Mouse (Mus musculus): ENCODE results near the gene Dimt1. TPM values are rescaled to one million over a fixed set of nuclear protein-coding genes. Genes with fewer than 3 reads are reported as not detected.

The Dimt1 gene
- polyA plus RNA-seq, 2 experiments = 36.8 to 50.5 TPM

GRCm38 (mm10) chr13:106945518-106945917 is 1.4 kb upstream of the Dimt1 start:
- H3K27ac ChIP-seq (replicated peaks; ENCODE audit: low read depth, low read length) = no peak overlapping the region
- no peak overlapping the region for H3K4me2 ChIP-seq (replicated peaks; ENCODE audit: low read depth, low read length, severe bottlenecking)
- no peak for TF ChIP-seq POLR2A (IDR thresholded peaks at IDR 0.05; ENCODE audit: borderline replicate concordance, extremely low read depth, insufficient read depth, insufficient read length)
- peaks cover 13% of the 10 kb centered on the region for H3K36me3 ChIP-seq (ENCODE audit: control insufficient read depth, insufficient read depth, low read length)
- no peak for ATAC-seq (ENCODE audit: low FRiP score, low read depth)
- no peak overlapping the region for H3K9ac ChIP-seq (ENCODE audit: low read depth, low read length, severe bottlenecking)
- peaks cover 5% of the 10 kb centered on the region for H3K4me1 ChIP-seq (ENCODE audit: control insufficient read depth, insufficient read depth, low read length)
- DNase-seq (ENCODE audit: low spot score) = no peak
- H3K9me3 ChIP-seq (ENCODE audit: control insufficient read depth, low read length) = no peaks in the 10 kb centered on the region
- 72% methylated on average over 9 of the region's 9 CpGs for WGBS
- H3K4me3 ChIP-seq (replicated peaks; ENCODE audit: low read length) = no peak overlapping the region
- H3K27me3 ChIP-seq (ENCODE audit: control insufficient read depth, insufficient read depth, low read length) = no peaks in the 10 kb centered on the region

- peak overlapping the region; percentile 89 for H3K9ac ChIP-seq (ENCODE audit: low read depth, low read length, severe bottlenecking)
- peak overlapping the region; percentile 88 for H3K4me3 ChIP-seq (replicated peaks; ENCODE audit: low read length)
- H3K9me3 ChIP-seq (ENCODE audit: control insufficient read depth, low read length) = no peaks in the 10 kb centered on the region
- DNase-seq (ENCODE audit: low spot score) (no peak), ATAC-seq (ENCODE audit: low FRiP score, low read depth) (no peak)
- H3K27ac ChIP-seq (replicated peaks; ENCODE audit: low read depth, low read length) = no peak overlapping the region
- H3K27me3 ChIP-seq (ENCODE audit: control insufficient read depth, insufficient read depth, low read length) = no peaks in the 10 kb centered on the region
- TF ChIP-seq POLR2A (IDR thresholded peaks at IDR 0.05; ENCODE audit: borderline replicate concordance, extremely low read depth, insufficient read depth, insufficient read length) = no peak
- H3K4me2 ChIP-seq (replicated peaks; ENCODE audit: low read depth, low read length, severe bottlenecking) = peak overlapping the region; percentile 45
- H3K4me1 ChIP-seq (ENCODE audit: control insufficient read depth, insufficient read depth, low read length) = peaks cover 5% of the 10 kb centered on the region
- peaks cover 32% of the 10 kb centered on the region for H3K36me3 ChIP-seq (ENCODE audit: control insufficient read depth, insufficient read depth, low read length)
- WGBS = 8% methylated on average over 6 of the region's 6 CpGs
These were observed 656 bp downstream of the Dimt1 start for GRCm38 (mm10) chr13:106947583-106947982.

GRCm38 (mm10) chr13:106954880-106955279 is 8.0 kb downstream of the Dimt1 start:
- Histone ChIP-seq H3K36me3 (ENCODE audit: control insufficient read depth, insufficient read depth, low read length) (peaks cover 66% of the 10 kb centered on the region), H3K9me3 (ENCODE audit: control insufficient read depth, low read length) (no peaks in the 10 kb centered on the region), H3K4me3 (replicated peaks; ENCODE audit: low read length) (no peak overlapping the region), H3K9ac (ENCODE audit: low read depth, low read length, severe bottlenecking) (no peak overlapping the region), H3K27ac (replicated peaks; ENCODE audit: low read depth, low read length) (no peak overlapping the region), H3K4me2 (replicated peaks; ENCODE audit: low read depth, low read length, severe bottlenecking) (no peak overlapping the region), H3K4me1 (ENCODE audit: control insufficient read depth, insufficient read depth, low read length) (no peaks in the 10 kb centered on the region), H3K27me3 (ENCODE audit: control insufficient read depth, insufficient read depth, low read length) (no peaks in the 10 kb centered on the region)
- DNase-seq (ENCODE audit: low spot score) (no peak), ATAC-seq (ENCODE audit: low FRiP score, low read depth) (no peak)
- TF ChIP-seq POLR2A (IDR thresholded peaks at IDR 0.05; ENCODE audit: borderline replicate concordance, extremely low read depth, insufficient read depth, insufficient read length) = no peak
- 91% methylated on average over 3 of the region's 3 CpGs for WGBS

GRCm38 (mm10) chr13:106957554-106957953 is 10.6 kb downstream of the Dimt1 start:
- Histone ChIP-seq H3K9me3 (ENCODE audit: control insufficient read depth, low read length) (no peaks in the 10 kb centered on the region), H3K27me3 (ENCODE audit: control insufficient read depth, insufficient read depth, low read length) (no peaks in the 10 kb centered on the region), H3K4me1 (ENCODE audit: control insufficient read depth, insufficient read depth, low read length) (no peaks in the 10 kb centered on the region), H3K9ac (ENCODE audit: low read depth, low read length, severe bottlenecking) (no peak overlapping the region), H3K4me2 (replicated peaks; ENCODE audit: low read depth, low read length, severe bottlenecking) (no peak overlapping the region), H3K27ac (replicated peaks; ENCODE audit: low read depth, low read length) (no peak overlapping the region), H3K4me3 (replicated peaks; ENCODE audit: low read length) (no peak overlapping the region), H3K36me3 (ENCODE audit: control insufficient read depth, insufficient read depth, low read length) (peaks cover 60% of the 10 kb centered on the region)
- WGBS = 84% methylated on average over 4 of the region's 4 CpGs
- TF ChIP-seq POLR2A (IDR thresholded peaks at IDR 0.05; ENCODE audit: borderline replicate concordance, extremely low read depth, insufficient read depth, insufficient read length) = no peak
- no peak for DNase-seq (ENCODE audit: low spot score)
- no peak for ATAC-seq (ENCODE audit: low FRiP score, low read depth)

- no peaks in the 10 kb centered on the region for H3K9me3 ChIP-seq (ENCODE audit: control insufficient read depth, low read length)
- H3K27me3 ChIP-seq (ENCODE audit: control insufficient read depth, insufficient read depth, low read length) = no peaks in the 10 kb centered on the region
- DNase-seq (ENCODE audit: low spot score) = no peak
- H3K4me3 ChIP-seq (replicated peaks; ENCODE audit: low read length) = no peak overlapping the region
- 89% methylated on average over 3 of the region's 3 CpGs for WGBS
- no peak for ATAC-seq (ENCODE audit: low FRiP score, low read depth)
- no peaks in the 10 kb centered on the region for H3K4me1 ChIP-seq (ENCODE audit: control insufficient read depth, insufficient read depth, low read length)
- H3K36me3 ChIP-seq (ENCODE audit: control insufficient read depth, insufficient read depth, low read length) = peaks cover 67% of the 10 kb centered on the region
- no peak for TF ChIP-seq POLR2A (IDR thresholded peaks at IDR 0.05; ENCODE audit: borderline replicate concordance, extremely low read depth, insufficient read depth, insufficient read length)
- H3K27ac ChIP-seq (replicated peaks; ENCODE audit: low read depth, low read length) = no peak overlapping the region
- H3K4me2 ChIP-seq (replicated peaks; ENCODE audit: low read depth, low read length, severe bottlenecking) = no peak overlapping the region
- no peak overlapping the region for H3K9ac ChIP-seq (ENCODE audit: low read depth, low read length, severe bottlenecking)
These were observed 11.4 kb downstream of the Dimt1 start for GRCm38 (mm10) chr13:106958286-106958685.

- no peak for DNase-seq (ENCODE audit: low spot score)
- Histone ChIP-seq H3K27me3 (ENCODE audit: control insufficient read depth, insufficient read depth, low read length) (no peaks in the 10 kb centered on the region), H3K27ac (replicated peaks; ENCODE audit: low read depth, low read length) (no peak overlapping the region), H3K4me1 (ENCODE audit: control insufficient read depth, insufficient read depth, low read length) (no peaks in the 10 kb centered on the region), H3K4me3 (replicated peaks; ENCODE audit: low read length) (no peak overlapping the region), H3K9me3 (ENCODE audit: control insufficient read depth, low read length) (no peaks in the 10 kb centered on the region), H3K36me3 (ENCODE audit: control insufficient read depth, insufficient read depth, low read length) (peaks cover 63% of the 10 kb centered on the region), H3K4me2 (replicated peaks; ENCODE audit: low read depth, low read length, severe bottlenecking) (no peak overlapping the region), H3K9ac (ENCODE audit: low read depth, low read length, severe bottlenecking) (no peak overlapping the region)
- no peak for TF ChIP-seq POLR2A (IDR thresholded peaks at IDR 0.05; ENCODE audit: borderline replicate concordance, extremely low read depth, insufficient read depth, insufficient read length)
- ATAC-seq (ENCODE audit: low FRiP score, low read depth) = no peak
- 91% methylated on average over 3 of the region's 3 CpGs for WGBS
These were observed 13.6 kb downstream of the Dimt1 start for GRCm38 (mm10) chr13:106960557-106960956.

Measured in limb, embryonic 14.5 days (tissue).